Mouse (Mus musculus): ENCODE results near the gene Gm5737.

Gm5737 gene

GRCm38 (mm10) chr7:120875540-120876388 is 63.6 kb downstream of the Gm5737 start:
- no peak for DNase-seq (ENCODE audit: low spot score)

- DNase-seq (ENCODE audit: low spot score), result no peak
Observed at GRCm38 (mm10) chr7:120878271-120878670, 66.1 kb downstream of the Gm5737 start.

- DNase-seq (ENCODE audit: low spot score), result peak; percentile 27
Observed at GRCm38 (mm10) chr7:120879972-120880371, 67.8 kb downstream of the Gm5737 start.

- DNase-seq (ENCODE audit: low spot score), result no peak
Observed at GRCm38 (mm10) chr7:120880770-120881169, 68.6 kb downstream of the Gm5737 start.
